Mouse (Mus musculus) liver, postnatal 0 days (tissue): ENCODE measurements at regions not wholly inside any gene's neighbourhood (a gene's known extent, or its start where the extent isn't known, plus 50 kb on each side); places are given as distances from the start of the nearest gene placed in this dataset.

Experiments used
- ATAC-seq: fragments of 200-750 bp; cut with Nextera tagmentation; 2 replicates; pipeline ENCODE4 v1.8.0; 2017; ENCODE audit warnings: mild to moderate bottlenecking, moderate library complexity
- DNase-seq: peaks from one replicate; pipeline ENCODE4 v3.0.0-alpha.2; 2016
- H3K27ac ChIP-seq: fragments of 300-500 bp; sonication (generic); 2 replicates; pipeline ENCODE4 v1.5.1; 2014; ENCODE audit warnings: antibody characterized with exemption, moderate library complexity, mild to moderate bottlenecking, low read depth
- H3K27me3 ChIP-seq: fragments of 300-500 bp; sonication (generic); 2 replicates; pipeline ENCODE4 v1.6.1; 2014; ENCODE audit warnings: low read length, control low read depth, mixed read lengths; ENCODE audit not compliant: insufficient read depth
- H3K36me3 ChIP-seq: fragments of 300-500 bp; sonication (generic); replicated peaks from 2 replicates; pipeline ENCODE4 v1.6.1; 2014; ENCODE audit warnings: mild to moderate bottlenecking, control low read depth, low read length, moderate library complexity, mixed read lengths; ENCODE audit not compliant: insufficient read depth
- H3K4me1 ChIP-seq: fragments of 300-500 bp; sonication (generic); 2 replicates; pipeline ENCODE4 v1.6.1; 2014; ENCODE audit warnings: antibody characterized with exemption, mild to moderate bottlenecking, control low read depth; ENCODE audit not compliant: insufficient read depth
- H3K4me2 ChIP-seq: fragments of 300-500 bp; sonication (generic); 2 replicates; pipeline ENCODE4 v1.6.1; 2014; ENCODE audit warnings: low read depth, mild to moderate bottlenecking, low read length, moderate library complexity, mixed read lengths
- H3K4me3 ChIP-seq: fragments of 300-500 bp; sonication (generic); 2 replicates; pipeline ENCODE4 v1.5.1; 2014; ENCODE audit warnings: low read depth, low read length
- H3K9ac ChIP-seq: fragments of 300-500 bp; sonication (generic); replicated peaks from 2 replicates; pipeline ENCODE4 v1.6.1; 2014; ENCODE audit warnings: mild to moderate bottlenecking, moderate library complexity
- H3K9me3 ChIP-seq: fragments of 300-500 bp; sonication (generic); 2 replicates; pipeline ENCODE4 v1.6.1; 2016; ENCODE audit warnings: mild to moderate bottlenecking, control low read depth, low read length, mixed read lengths
- CTCF ChIP-seq: sonication (generic); IDR thresholded peaks from 2 replicates; pipeline ENCODE4 v1.5.1; 2016; ENCODE audit warnings: antibody characterized with exemption, low read depth
- EP300 ChIP-seq: IDR thresholded peaks from 2 replicates; pipeline ENCODE4 v1.6.1; 2016; ENCODE audit warnings: antibody characterized with exemption, low read depth, mild to moderate bottlenecking
- WGBS: fragments of 180-500 bp; shearing (Covaris S2); extraction: QIAGEN DNeasy Blood & Tissue Kit; methylation state at CpG from one replicate; pipeline ENCODE4 v1.1.7; 2014; ENCODE audit not compliant: insufficient replicate concordance; 5-methylcytosine and 5-hydroxymethylcytosine counted together

GRCm38 (mm10) chr6:59498800-59499199, 72.7 kb upstream of the Gprin3 start:
- Histone ChIP-seq H3K4me3 (no peak overlapping the region), H3K9me3 (no peaks in the 10 kb centered on the region), H3K9ac (no peak overlapping the region), H3K27ac (no peak overlapping the region), H3K4me2 (no peak overlapping the region), H3K36me3 (no peaks in the 10 kb centered on the region), H3K27me3 (no peaks in the 10 kb centered on the region), H3K4me1 (no peaks in the 10 kb centered on the region)
- 66% methylated on average over 1 of the region's 1 CpGs for WGBS
- DNase-seq (no peak), ATAC-seq (no peak)
- no peak for TF ChIP-seq EP300
- TF ChIP-seq CTCF: no peak

- TF ChIP-seq CTCF (peak; percentile 80), EP300 (no peak)
- no peak overlapping the region for H3K4me2 ChIP-seq
- H3K9ac ChIP-seq: no peak overlapping the region
- WGBS: 27% methylated on average over 7 of the region's 7 CpGs
- no peaks in the 10 kb centered on the region for H3K9me3 ChIP-seq
- no peaks in the 10 kb centered on the region for H3K27me3 ChIP-seq
- no peak overlapping the region for H3K27ac ChIP-seq
- DNase-seq (peak; percentile 74), ATAC-seq (no peak)
- no peak overlapping the region for H3K4me3 ChIP-seq
- H3K4me1 ChIP-seq: no peaks in the 10 kb centered on the region
- no peaks in the 10 kb centered on the region for H3K36me3 ChIP-seq
These were observed 72.0 kb upstream of the Gprin3 start for GRCm38 (mm10) chr6:59498079-59498478.

- TF ChIP-seq CTCF (no peak), EP300 (no peak)
- WGBS: 64% methylated on average over 3 of the region's 3 CpGs
- peaks cover 3% of the 10 kb centered on the region; the same call in 1 of the 2 replicates for H3K9me3 ChIP-seq
- H3K4me3 ChIP-seq: no peak overlapping the region
- DNase-seq (no peak), ATAC-seq (no peak)
- no peaks in the 10 kb centered on the region for H3K27me3 ChIP-seq
- H3K36me3 ChIP-seq: no peaks in the 10 kb centered on the region
- no peaks in the 10 kb centered on the region for H3K4me1 ChIP-seq
- H3K27ac ChIP-seq: no peak overlapping the region
- no peak overlapping the region for H3K9ac ChIP-seq
- no peak overlapping the region for H3K4me2 ChIP-seq
These were observed 63.0 kb upstream of the Gprin3 start for GRCm38 (mm10) chr6:59489001-59489575.

- Histone ChIP-seq H3K4me3 (no peak overlapping the region), H3K27me3 (no peaks in the 10 kb centered on the region), H3K9ac (no peak overlapping the region), H3K36me3 (no peaks in the 10 kb centered on the region), H3K9me3 (peaks cover 3% of the 10 kb centered on the region; the same call in 1 of the 2 replicates), H3K4me2 (no peak overlapping the region), H3K27ac (no peak overlapping the region), H3K4me1 (no peaks in the 10 kb centered on the region)
- TF ChIP-seq EP300: no peak
- no peak for TF ChIP-seq CTCF
- ATAC-seq (no peak), DNase-seq (no peak)
- 64% methylated on average over 1 of the region's 1 CpGs for WGBS
These were observed 62.3 kb upstream of the Gprin3 start for GRCm38 (mm10) chr6:59488386-59488785.

GRCm38 (mm10) chr6:59484004-59484403, 57.9 kb upstream of the Gprin3 start:
- Histone ChIP-seq H3K4me3 (no peak overlapping the region), H3K9ac (no peak overlapping the region), H3K27ac (no peak overlapping the region), H3K4me1 (no peaks in the 10 kb centered on the region), H3K27me3 (no peaks in the 10 kb centered on the region), H3K9me3 (no peaks in the 10 kb centered on the region), H3K4me2 (no peak overlapping the region), H3K36me3 (no peaks in the 10 kb centered on the region)
- no peak for TF ChIP-seq EP300
- TF ChIP-seq CTCF: no peak
- ATAC-seq: no peak
- DNase-seq: no peak
- WGBS: 85% methylated on average over 3 of the region's 3 CpGs

GRCm38 (mm10) chr6:59483587-59483986, 57.5 kb upstream of the Gprin3 start:
- WGBS: 14% methylated on average over 3 of the region's 3 CpGs
- H3K9ac ChIP-seq: no peak overlapping the region
- no peak for ATAC-seq
- H3K9me3 ChIP-seq: no peaks in the 10 kb centered on the region
- no peaks in the 10 kb centered on the region for H3K4me1 ChIP-seq
- peak; percentile 37 for DNase-seq
- TF ChIP-seq EP300 (no peak), CTCF (peak; percentile 68)
- no peak overlapping the region for H3K4me2 ChIP-seq
- no peak overlapping the region for H3K4me3 ChIP-seq
- no peaks in the 10 kb centered on the region for H3K36me3 ChIP-seq
- H3K27ac ChIP-seq: no peak overlapping the region
- H3K27me3 ChIP-seq: no peaks in the 10 kb centered on the region
